Mouse (Mus musculus) MEL (cell line): Measurements from ENCODE around the gene Tmem176b.

Experiments
- GATA1 ChIP-seq: IDR thresholded peaks from 2 replicates; pipeline ENCODE4 v1.6.1; 2011; ENCODE audit warnings: low read depth, low read length, improper control_type of control experiment
- POLR2A ChIP-seq, 2 experiments: IDR thresholded peaks; 2 replicates each; pipeline ENCODE4 v1.6.1; 2011 to 2012; ENCODE audit warnings: low read length in 2 of 2, mild to moderate bottlenecking in 2 of 2, control low read depth in 1 of 2, improper control_type of control experiment in 1 of 2, low read depth in 1 of 2, moderate library complexity in 1 of 2; ENCODE audit not compliant: control insufficient read depth in 1 of 2, insufficient read depth in 1 of 2, poor library complexity in 1 of 2

- no peak for TF ChIP-seq POLR2A (IDR thresholded peaks at IDR 0.05; ENCODE audit: control insufficient read depth in 1 of 2, insufficient read depth in 1 of 2, low read depth in 1 of 2, low read length in 2 of 2, poor library complexity in 1 of 2)
- TF ChIP-seq GATA1: no peak
These were observed 22.2 kb upstream of the Tmem176b start for GRCm38 (mm10) chr6:48863488-48863887.
